Mouse (Mus musculus): ENCODE data around the gene Ccdc134. TPM values are rescaled to one million over a fixed set of nuclear protein-coding genes. Genes with fewer than 3 reads are reported as not detected.

Gene Ccdc134
- polyA plus RNA-seq, 1 experiment from 2014 or later, result 8.2 TPM

GRCm38 (mm10) chr15:82164496-82164895, 36.8 kb downstream of the Ccdc134 start:
- 46% methylated on average over 7 of the region's 7 CpGs for WGBS
- Histone ChIP-seq H3K4me1 (replicated peaks; ENCODE audit: control insufficient read depth, insufficient read depth) (peaks cover 14% of the 10 kb centered on the region), H3K4me3 (ENCODE audit: low read depth, low read length) (no peak overlapping the region), H3K27me3 (ENCODE audit: control insufficient read depth, insufficient read depth, low read length) (no peaks in the 10 kb centered on the region), H3K27ac (replicated peaks) (peak overlapping the region; percentile 84), H3K4me2 (replicated peaks; ENCODE audit: low read depth) (no peak overlapping the region), H3K36me3 (ENCODE audit: control insufficient read depth, insufficient read depth, low read length) (no peaks in the 10 kb centered on the region), H3K9me3 (ENCODE audit: control insufficient read depth, low read length) (no peaks in the 10 kb centered on the region), H3K9ac (ENCODE audit: low read length) (no peak overlapping the region)
- DNase-seq (ENCODE audit: low spot score) (peak; percentile 68), ATAC-seq (ENCODE audit: low FRiP score, low TSS enrichment) (peak; percentile 71)
- TF ChIP-seq EP300 (optimal IDR thresholded peaks at IDR 0.05), result no peak
- no peak for TF ChIP-seq CTCF (IDR thresholded peaks at IDR 0.05; ENCODE audit: low read depth)

DNA sequence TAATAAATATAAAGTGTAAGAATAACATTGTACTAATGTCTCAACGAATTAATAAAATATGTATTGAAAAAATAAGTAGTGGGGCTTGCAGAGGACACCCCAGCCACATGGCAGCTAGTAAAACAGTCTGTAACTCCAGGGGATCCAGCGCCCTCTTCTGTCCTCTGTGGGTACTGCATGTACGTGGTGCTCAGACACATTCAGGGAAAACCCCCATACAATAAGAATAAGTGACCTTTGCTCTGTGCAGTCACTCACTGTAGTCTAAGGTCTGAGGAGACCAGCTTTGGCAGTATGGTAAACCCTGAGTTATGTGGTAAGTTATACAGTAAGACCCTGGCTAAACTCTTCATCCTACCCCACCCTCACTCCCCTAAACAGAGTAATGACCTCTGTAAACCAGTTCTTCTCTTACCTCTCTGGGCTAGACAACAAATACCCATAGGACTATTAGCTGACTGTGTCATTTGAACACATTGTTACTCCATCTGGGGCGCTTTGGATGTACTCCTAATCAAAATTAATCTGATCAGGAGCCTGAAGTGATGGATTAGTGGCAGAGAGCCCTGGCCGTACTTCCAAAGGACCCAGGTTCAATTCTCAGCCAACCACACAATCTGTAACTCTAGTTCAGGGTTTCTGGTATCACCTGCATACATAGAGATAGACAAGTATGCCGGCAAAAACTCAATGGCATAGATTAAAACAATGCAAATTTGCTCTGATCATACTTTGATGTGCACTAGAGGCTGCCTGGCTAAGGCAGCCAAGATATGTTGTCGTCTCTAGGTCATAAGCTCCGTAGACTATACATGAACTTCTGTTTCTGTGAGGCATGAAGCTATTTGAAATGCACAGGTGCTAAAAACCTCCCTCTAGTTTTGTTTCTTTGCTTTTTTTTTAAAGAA, 37.9 kb downstream of the Ccdc134 start:
- no peaks in the 10 kb centered on the region for H3K27me3 ChIP-seq (ENCODE audit: control insufficient read depth, insufficient read depth, low read length)
- no peak overlapping the region for H3K4me3 ChIP-seq (ENCODE audit: low read depth, low read length)
- no peaks in the 10 kb centered on the region for H3K9me3 ChIP-seq (ENCODE audit: control insufficient read depth, low read length)
- H3K4me1 ChIP-seq (replicated peaks; ENCODE audit: control insufficient read depth, insufficient read depth), result peaks cover 12% of the 10 kb centered on the region
- no peak overlapping the region for H3K9ac ChIP-seq (ENCODE audit: low read length)
- DNase-seq (ENCODE audit: low spot score) (peak; percentile 93), ATAC-seq (ENCODE audit: low FRiP score, low TSS enrichment) (peak; percentile 73)
- peaks cover 6% of the 10 kb centered on the region; the same call in 1 of the 2 replicates for H3K36me3 ChIP-seq (ENCODE audit: control insufficient read depth, insufficient read depth, low read length)
- H3K4me2 ChIP-seq (replicated peaks; ENCODE audit: low read depth), result no peak overlapping the region
- peak overlapping the region; percentile 88 for H3K27ac ChIP-seq (replicated peaks)
- no peak for TF ChIP-seq EP300 (optimal IDR thresholded peaks at IDR 0.05)
- TF ChIP-seq CTCF (IDR thresholded peaks at IDR 0.05; ENCODE audit: low read depth), result peak; percentile 93
- WGBS, result 42% methylated on average over 8 of the region's 8 CpGs

DNA sequence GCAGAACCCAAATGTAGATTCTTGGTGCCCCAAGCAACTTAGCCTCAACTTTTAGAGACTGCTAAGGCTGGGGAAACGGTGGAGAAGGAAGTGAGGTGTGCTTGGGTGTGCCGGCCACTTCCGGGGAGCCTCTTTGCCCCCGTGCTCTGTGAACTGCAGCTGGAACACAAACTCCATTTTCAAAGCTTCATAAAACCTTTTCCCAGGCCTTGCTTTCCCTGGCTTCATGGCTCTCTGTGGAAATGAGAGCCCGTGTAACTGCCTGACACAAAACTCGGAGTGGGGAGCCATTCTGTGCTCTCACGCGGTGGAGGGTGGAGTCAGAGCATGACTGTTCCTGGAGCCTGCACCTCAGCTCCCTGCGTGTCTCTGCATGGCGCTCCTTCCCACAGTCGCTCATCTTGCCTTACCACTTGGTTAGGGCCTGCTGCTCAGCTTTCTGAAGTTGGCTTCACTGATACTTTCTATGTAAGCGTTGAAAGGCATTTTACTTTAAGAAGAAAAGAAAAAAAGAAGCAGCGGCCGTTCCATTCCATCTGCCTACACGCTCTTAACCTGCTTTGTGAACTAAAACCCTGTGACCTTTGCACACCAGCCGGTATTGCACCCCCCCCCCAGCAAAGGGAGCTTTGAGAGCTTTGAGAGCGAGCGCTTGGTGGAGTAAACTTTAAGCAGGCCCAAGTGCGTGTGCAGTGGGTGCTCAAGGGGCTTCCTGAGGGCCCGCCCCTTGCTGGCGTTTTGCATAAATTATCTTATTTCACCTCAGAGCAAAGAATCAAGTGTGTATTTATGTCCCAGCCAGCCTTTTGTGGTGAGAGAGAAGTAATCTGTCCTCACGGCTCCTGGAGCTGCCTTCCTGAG, 38.7 kb downstream of the Ccdc134 start:
- Histone ChIP-seq H3K4me1 (replicated peaks; ENCODE audit: control insufficient read depth, insufficient read depth) (peaks cover 8% of the 10 kb centered on the region), H3K27me3 (ENCODE audit: control insufficient read depth, insufficient read depth, low read length) (no peaks in the 10 kb centered on the region), H3K4me2 (replicated peaks; ENCODE audit: low read depth) (peak overlapping the region; percentile 23), H3K9ac (ENCODE audit: low read length) (peak overlapping the region; percentile 27), H3K9me3 (ENCODE audit: control insufficient read depth, low read length) (no peaks in the 10 kb centered on the region), H3K27ac (replicated peaks) (peak overlapping the region; percentile 88), H3K4me3 (ENCODE audit: low read depth, low read length) (no peak overlapping the region), H3K36me3 (ENCODE audit: control insufficient read depth, insufficient read depth, low read length) (peaks cover 11% of the 10 kb centered on the region)
- ATAC-seq (ENCODE audit: low FRiP score, low TSS enrichment), result no peak
- 40% methylated on average over 22 of the region's 22 CpGs for WGBS
- TF ChIP-seq CTCF (IDR thresholded peaks at IDR 0.05; ENCODE audit: low read depth) (no peak), EP300 (optimal IDR thresholded peaks at IDR 0.05) (no peak)
- DNase-seq (ENCODE audit: low spot score), result peak; percentile 55

DNA sequence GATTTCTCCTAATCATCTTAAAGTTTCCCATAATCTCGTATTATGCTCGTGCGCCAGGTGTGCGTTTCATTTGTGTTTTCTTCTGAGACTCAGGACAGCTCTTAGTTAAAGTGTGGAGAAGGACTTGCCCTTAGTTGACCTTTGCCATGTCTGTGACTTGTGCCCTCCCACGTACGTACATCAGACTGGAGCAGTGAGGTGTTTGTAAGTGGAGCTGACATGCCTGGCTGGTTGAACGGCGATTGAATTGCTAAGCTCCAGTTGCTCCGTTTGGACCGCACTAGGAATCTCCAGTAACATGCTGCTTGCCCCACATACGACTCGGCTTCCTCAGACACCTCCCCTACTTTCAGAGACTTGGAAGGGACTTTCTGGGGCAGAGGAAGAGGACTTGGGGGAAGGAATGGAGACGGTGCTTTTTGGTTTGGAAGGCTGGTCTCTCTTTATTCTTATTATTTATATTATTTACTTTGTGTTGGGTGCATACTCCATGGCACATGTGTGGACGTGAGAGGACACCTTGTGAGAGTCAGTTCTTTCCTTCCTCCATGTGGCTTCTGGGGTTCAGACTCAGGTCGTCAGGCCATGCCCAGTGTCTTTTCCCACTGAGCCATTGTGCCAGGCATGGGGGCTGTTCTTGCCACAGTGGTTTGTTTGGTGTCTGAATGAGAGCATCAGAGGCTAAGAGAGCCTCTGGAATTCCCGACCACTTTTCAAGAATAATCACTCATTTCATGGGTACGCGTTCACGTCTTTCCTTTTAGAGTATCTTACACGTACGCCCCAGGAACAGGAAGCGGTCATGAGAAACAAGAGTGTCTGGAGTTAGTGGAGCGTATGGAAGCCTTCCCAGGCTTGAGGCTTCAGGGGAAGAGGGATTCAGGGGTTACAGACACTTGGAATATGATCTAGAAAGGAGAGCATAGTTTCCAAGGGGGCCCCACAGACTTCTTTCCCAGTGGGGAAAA, 39.8 kb downstream of the Ccdc134 start:
- 0 out of 2 replicates have a peak overlapping the region, but pooled peaks have one; percentile 23 for H3K4me2 ChIP-seq (replicated peaks; ENCODE audit: low read depth)
- ATAC-seq (ENCODE audit: low FRiP score, low TSS enrichment) (no peak), DNase-seq (ENCODE audit: low spot score) (no peak)
- H3K4me1 ChIP-seq (replicated peaks; ENCODE audit: control insufficient read depth, insufficient read depth), result peaks cover 8% of the 10 kb centered on the region
- H3K9ac ChIP-seq (ENCODE audit: low read length), result peak overlapping the region; percentile 27
- TF ChIP-seq CTCF (IDR thresholded peaks at IDR 0.05; ENCODE audit: low read depth) (no peak), EP300 (optimal IDR thresholded peaks at IDR 0.05) (no peak)
- peaks cover 11% of the 10 kb centered on the region for H3K36me3 ChIP-seq (ENCODE audit: control insufficient read depth, insufficient read depth, low read length)
- 51% methylated on average over 23 of the region's 23 CpGs for WGBS
- H3K9me3 ChIP-seq (ENCODE audit: control insufficient read depth, low read length), result no peaks in the 10 kb centered on the region
- no peaks in the 10 kb centered on the region for H3K27me3 ChIP-seq (ENCODE audit: control insufficient read depth, insufficient read depth, low read length)
- peak overlapping the region; percentile 88 for H3K27ac ChIP-seq (replicated peaks)
- H3K4me3 ChIP-seq (ENCODE audit: low read depth, low read length), result no peak overlapping the region

DNA sequence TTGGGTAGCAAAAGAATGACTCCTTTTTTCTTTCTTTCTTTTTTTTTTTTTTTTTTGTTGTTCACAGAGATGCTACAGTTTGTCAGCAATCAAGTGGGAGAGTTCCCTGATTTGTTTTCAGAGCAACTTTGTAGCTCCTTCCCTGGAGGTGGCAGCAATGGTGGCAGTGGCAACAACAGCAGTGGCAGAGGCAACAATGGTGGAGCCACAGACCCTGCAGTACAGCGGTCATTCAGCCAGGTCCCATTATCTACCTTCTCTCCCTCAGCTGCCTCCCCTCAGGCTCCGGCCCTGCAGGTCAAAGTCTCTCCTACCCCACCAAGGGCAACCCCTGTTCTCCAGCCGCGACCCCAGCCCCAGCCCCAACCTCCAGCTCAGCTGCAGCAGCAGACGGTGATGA, 41.9 kb downstream of the Ccdc134 start:
- Histone ChIP-seq H3K9me3 (ENCODE audit: control insufficient read depth, low read length) (no peaks in the 10 kb centered on the region), H3K36me3 (ENCODE audit: control insufficient read depth, insufficient read depth, low read length) (peaks cover 21% of the 10 kb centered on the region), H3K27me3 (ENCODE audit: control insufficient read depth, insufficient read depth, low read length) (no peaks in the 10 kb centered on the region), H3K27ac (replicated peaks) (no peak overlapping the region), H3K4me1 (replicated peaks; ENCODE audit: control insufficient read depth, insufficient read depth) (peaks cover 6% of the 10 kb centered on the region), H3K4me3 (ENCODE audit: low read depth, low read length) (no peak overlapping the region), H3K9ac (ENCODE audit: low read length) (no peak overlapping the region), H3K4me2 (replicated peaks; ENCODE audit: low read depth) (no peak overlapping the region)
- TF ChIP-seq EP300 (optimal IDR thresholded peaks at IDR 0.05) (no peak), CTCF (IDR thresholded peaks at IDR 0.05; ENCODE audit: low read depth) (no peak)
- ATAC-seq (ENCODE audit: low FRiP score, low TSS enrichment) (no peak), DNase-seq (ENCODE audit: low spot score) (no peak)
- 81% methylated on average over 5 of the region's 5 CpGs for WGBS
